Mouse (Mus musculus) cerebellum, postnatal 4 days (tissue): ENCODE measurements at regions not wholly inside any gene's neighbourhood (a gene's known extent, or its start where the extent isn't known, plus 50 kb on each side); places are given as distances from the start of the nearest gene placed in this dataset.

ENCODE experiments used
- DNase-seq, 2 experiments: peaks; one replicate each; pipeline ENCODE4 v3.0.0; 2022; ENCODE audit warnings: low spot score in 2 of 2, mixed read lengths in 1 of 2

GRCm38 (mm10) chr11:19826481-19827185, 97.5 kb upstream of the Spred2 start:
- DNase-seq, result no peak

DNA sequence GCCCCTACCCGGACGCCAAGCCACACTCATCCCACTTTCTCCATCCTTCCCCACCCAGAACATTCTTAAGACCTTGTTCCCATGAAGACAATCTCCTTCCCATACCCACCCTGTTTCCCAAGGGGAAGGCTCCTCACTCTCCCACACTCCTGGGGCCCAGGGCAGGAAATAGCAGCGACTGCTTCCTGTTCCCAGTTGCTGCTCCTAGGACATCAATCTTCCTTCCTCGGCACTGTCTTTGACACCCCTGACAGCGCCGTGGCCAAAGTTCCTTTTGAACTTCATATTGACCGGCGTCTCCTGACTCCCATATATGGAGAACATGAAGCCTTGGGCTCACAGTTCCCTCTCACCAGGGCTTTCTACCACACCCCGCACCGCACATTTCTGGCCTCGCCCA, 96.2 kb upstream of the Spred2 start:
- DNase-seq, result no peak

GRCm38 (mm10) chr11:19828959-19829401, 95.2 kb upstream of the Spred2 start:
- DNase-seq, result no peak

DNA sequence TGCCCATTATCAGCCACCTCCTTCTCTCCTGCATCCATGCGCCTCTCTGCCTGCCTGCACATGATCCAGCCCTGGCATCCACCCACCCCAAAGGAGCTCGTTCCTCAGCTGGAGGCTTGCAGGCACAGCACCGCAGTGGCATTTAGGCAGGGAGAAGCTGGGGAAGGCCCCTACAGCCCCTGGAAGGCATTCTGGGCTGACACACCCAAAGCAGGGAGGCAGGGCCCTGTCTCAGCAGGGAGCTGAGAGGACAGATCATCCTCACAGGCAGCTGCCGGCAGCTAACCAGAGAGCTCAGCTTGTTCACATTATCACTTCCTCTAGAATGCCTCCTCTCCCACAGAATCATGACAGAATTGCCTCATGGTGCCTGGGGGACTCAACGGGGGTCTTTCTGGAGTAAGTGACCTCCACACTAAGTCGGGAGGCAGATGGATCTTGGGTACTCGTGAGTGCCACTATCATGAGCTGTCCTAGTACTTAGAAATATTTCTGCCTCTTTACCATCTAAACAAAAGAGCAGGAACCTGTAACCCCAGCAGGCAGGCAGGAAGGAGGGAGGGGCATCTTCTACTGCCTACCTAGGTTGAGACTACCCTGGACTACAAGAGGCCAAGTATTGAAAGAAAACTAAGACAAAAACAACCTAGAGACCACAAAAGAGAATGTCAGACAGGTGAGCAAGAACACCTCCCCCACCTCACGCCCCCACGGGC, 94.5 kb upstream of the Spred2 start:
- no peak for DNase-seq

DNA sequence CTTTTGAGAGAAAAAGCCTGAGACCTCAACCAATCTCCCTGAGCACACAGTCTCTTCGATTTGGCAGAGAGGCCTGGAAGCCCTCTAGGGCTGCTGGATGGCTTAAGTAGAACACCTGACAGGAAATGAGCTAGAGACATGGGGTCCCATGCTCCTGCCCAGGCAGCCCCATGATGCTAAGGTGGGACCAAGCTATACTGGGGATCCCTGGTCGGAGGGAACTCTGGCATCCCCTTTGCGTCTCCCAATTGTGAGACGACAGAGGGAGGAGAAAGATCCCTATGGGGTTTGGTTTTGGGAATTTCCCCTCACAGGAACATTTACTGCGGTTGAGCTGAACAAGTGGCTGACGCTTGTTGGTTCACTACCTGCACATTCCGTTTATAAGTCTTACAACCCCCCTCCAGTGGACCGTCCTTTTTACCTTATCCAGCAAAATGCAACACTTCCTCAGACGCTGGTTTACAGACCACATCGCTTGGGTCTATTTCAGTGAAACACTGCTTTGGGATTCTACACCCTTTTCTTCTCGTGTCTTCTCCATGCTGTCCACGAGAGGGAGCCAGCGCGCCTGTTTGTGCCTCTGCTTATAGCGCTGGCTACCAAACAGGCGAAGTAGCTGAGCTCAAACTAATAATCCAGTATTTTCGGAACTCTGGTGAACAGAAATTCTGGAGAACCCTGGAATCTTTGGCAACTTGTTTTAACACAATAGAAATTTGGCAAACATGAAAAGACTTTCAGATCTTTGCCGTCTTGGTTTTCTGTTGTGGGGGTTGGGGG, 93.7 kb upstream of the Spred2 start:
- DNase-seq, result peak; percentile 62 to 84

DNA sequence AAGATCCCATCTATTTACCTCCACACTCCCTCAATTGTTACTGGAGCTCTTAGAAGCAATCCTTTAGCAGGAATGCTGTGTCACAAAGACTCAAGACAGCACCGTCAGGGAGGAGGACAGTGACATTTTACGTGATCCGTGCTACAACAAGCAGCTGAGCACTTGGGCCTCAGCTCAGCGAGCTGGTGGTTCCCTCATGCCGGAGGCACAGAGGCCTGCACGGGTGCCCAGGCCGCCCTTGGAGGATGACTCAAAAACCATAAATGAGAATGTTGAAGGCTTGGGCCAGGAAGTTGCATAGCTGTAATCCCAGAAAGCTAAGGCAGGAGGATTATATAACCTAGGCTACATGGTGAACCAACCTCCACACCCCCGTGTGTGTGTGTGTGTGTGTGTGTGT, 89.6 kb upstream of the Spred2 start:
- DNase-seq, result no peak

GRCm38 (mm10) chr11:19835221-19835745, 88.9 kb upstream of the Spred2 start:
- no peak for DNase-seq

GRCm38 (mm10) chr11:19838932-19839331, 85.2 kb upstream of the Spred2 start:
- no peak for DNase-seq

- no peak for DNase-seq
Observed at GRCm38 (mm10) chr11:19843084-19843483, 81.1 kb upstream of the Spred2 start.

GRCm38 (mm10) chr11:19847910-19848309, 76.3 kb upstream of the Spred2 start:
- DNase-seq, result no peak

DNA sequence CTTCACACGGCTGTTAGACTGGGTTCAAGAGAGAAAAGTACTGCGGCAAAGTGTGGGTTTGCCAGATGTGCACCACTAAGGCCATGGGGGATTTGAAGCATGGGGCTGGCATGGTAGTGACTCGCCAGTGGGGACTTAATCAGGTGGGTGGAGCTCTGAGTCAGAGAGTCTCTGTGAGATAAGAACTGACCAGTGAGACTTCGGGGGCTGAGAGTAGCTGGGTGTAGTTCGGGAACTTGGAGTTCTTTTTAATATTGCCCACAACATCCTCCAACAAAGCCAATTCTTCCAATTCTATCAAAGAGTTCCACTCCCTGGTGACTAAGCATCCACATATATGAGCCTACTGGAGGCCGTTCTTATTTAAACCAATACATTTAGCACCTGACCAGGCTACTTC, 75.8 kb upstream of the Spred2 start:
- no peak for DNase-seq

- DNase-seq, result no peak
Observed at GRCm38 (mm10) chr11:19849347-19849811, 74.8 kb upstream of the Spred2 start.

DNA sequence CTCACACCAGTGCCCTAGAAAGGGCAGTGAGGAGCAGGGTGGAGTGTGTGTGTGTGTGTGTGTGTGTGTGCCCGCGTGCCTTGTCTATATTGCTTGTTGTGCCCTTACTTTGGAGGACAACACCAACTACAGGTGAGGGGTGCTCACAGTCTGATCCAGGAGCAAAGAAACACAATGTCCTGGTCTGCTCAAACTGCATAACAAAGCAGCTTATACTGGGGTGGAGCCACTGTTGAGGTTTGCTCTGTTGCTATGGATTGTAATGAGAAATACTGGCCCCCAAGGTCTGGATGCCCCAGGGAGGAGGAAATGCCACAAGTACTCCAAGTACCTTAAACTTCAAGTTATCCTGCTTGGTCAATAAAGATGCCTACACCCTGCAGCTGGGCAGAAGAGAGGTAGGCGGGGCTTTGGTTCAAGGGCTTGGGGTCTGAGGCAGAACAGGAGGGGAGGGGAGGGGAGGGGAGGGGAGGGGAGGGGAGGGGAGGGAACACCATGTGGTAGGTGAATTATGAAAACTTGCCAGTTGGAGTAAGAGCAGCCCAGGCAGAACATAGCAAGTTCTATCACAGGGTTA, 74.2 kb upstream of the Spred2 start:
- no peak for DNase-seq

- no peak for DNase-seq
Observed at GRCm38 (mm10) chr11:19851022-19851615, 73.1 kb upstream of the Spred2 start.

DNA sequence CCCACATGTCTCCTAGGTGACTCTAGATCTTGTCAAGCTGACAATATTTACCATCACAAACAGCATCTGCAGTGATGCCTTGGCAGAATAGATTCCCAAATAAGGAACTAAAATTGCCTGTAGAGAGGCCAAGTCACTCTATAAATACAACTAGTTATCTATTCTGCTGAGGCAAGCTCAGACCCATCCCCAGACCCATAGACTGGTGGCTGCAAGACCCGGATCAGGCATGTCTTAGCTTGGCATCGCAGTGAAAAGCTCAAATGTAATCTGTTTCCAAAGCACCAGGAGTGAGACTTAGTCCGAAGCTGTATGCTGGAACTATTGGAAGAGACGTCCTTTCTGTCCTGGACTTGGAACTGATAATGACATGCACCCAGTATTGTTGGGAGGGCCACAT, 62.6 kb upstream of the Spred2 start:
- DNase-seq, result no peak

DNA sequence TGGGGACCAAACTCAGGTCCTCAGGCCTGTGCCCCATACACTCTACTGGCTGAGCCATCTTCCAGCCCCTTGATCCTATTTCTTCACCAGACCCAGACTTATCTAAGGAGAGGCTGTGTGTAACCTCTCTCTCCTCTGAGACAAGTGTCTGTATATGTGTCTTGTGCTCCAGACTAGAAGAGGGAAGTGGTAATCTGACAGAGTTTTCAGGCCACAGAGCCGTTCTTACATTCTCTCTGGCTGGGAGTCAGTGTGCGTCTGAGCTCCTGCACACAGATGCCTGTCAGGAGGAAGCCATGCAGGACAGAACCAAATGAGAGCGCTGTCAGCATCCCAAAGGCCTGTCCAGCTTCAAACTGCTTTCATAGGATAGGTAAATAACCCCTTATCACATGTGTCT, 60.8 kb upstream of the Spred2 start:
- no peak for DNase-seq

DNA sequence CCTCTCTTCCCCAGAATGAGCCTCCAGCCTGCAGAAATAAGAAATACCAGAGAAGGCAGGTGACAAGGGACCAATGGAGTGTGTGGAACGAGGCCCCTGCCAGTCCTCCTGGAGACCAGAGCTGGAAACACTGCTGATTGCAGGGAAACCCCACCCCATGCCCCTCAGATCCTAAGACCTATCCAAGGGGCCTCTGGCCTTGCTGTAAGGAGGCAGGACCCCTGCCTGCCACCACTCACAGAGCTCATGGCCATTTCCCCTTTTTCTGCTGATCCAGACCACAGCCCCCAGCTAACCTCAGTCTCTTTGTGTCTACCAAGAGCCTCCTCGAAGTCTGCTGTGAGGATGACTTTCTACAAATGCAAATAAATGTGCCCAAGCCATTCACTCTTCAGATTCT, 57.9 kb upstream of the Spred2 start:
- no peak for DNase-seq

DNA sequence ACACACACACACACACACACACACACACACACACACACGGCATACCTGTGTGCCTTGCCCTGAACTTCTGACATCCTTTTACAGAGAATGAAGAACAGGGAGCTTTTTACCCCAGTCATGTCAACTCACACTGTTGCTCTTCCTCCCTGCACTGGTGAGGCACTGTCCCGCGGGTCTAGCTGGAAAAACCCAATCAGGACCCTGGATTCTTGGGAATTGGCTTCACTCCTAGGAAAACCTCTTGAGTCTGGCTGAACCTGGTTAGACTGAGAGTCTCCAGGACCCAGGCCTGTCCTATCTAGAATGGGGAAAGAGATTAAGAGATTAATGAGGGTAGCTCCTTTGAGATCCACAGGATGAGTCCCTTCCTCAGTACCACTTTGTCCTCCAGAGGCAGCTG, 54.5 kb upstream of the Spred2 start:
- no peak for DNase-seq

DNA sequence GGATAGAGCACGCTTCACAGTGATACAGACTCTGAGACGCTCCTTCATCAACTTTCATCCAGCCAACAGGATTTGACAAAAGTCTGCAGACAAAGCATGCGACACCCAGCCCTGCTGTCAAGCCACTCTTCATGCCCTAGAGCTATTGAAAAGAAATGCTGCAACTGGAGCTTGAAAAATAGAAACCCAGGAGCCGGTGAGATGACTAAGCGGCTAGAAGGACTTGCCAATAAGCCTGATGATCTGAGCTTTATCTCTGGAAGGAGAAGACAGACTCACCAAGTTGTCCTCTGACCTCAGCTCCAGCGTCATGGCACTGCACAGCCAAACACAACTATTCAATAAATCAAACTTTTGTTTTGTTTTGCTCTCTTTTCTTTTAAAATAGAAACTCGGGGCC, 54.0 kb upstream of the Spred2 start:
- DNase-seq, result no peak

DNA sequence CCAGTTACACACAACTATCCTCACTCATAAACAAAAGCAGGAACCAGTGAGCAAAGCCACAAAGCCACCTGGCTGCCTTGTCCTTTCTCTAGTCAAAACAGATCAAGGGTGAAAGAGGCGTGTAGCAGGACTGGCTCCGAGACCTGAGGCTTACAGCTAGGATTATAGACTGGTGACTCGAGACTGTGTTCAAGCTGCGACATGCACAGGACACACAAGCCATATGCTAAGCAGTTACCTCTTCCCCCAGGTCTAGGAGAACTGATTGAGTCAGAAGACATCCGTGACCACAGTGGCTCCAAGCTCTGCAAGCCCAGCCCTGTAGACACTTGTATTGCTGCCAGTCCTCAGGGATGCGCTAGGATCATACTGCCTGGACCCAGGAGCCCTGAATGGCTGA, 50.4 kb upstream of the Spred2 start:
- no peak for DNase-seq
